Mouse (Mus musculus): ENCODE results near the gene Ccm2. TPM values are rescaled to one million over a fixed set of nuclear protein-coding genes. Genes with fewer than 3 reads are reported as not detected.

The Ccm2 gene
- polyA plus RNA-seq (2012; rRNA removed; ENCODE audit: low replicate concordance) = 30.7 and 35.2 TPM in 2 replicates

DNA sequence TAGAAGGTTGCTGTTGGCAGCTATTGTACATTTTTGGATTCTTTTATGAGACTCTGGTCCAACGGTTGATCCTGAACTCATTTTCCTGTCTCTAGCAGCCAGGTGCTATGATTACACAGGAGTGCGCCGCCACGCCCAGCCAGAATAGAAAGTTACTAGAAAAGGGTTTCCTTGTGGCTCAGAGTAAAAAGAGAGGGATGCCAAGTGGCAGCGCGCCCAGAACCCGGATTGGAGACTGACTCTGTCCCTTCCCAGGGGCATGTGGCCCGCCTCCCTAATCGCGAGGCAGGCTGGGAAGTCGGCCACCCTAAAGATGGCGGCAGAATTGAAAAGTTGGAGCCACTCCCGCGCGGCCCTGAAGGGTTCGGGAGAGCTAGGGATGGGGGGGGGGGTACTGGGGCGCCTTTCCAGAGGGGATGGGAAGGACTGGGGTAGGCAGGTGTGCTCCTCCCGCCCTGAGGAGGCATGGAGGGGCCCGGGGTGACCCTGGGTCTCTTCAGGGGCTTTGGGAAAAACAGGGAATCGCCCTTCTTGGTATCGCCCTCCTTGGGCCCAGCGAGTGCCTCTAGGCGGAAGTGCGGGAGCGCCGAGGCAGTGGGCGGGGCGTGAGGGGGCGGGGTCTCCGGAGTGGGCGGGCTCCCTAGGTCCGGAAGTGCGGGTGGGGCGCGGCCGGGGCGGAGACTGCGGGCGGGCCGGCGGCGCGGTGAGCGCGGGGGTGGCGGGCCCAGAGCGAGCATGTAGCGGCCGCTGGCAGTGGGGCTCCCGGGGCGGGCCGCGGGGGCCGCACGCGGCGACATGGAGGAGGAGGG lies at the start of gene Ccm2:
Gene Ccm2 (plus strand): TSS at position 683 of the 809 bp plus-strand sequence.

DNA sequence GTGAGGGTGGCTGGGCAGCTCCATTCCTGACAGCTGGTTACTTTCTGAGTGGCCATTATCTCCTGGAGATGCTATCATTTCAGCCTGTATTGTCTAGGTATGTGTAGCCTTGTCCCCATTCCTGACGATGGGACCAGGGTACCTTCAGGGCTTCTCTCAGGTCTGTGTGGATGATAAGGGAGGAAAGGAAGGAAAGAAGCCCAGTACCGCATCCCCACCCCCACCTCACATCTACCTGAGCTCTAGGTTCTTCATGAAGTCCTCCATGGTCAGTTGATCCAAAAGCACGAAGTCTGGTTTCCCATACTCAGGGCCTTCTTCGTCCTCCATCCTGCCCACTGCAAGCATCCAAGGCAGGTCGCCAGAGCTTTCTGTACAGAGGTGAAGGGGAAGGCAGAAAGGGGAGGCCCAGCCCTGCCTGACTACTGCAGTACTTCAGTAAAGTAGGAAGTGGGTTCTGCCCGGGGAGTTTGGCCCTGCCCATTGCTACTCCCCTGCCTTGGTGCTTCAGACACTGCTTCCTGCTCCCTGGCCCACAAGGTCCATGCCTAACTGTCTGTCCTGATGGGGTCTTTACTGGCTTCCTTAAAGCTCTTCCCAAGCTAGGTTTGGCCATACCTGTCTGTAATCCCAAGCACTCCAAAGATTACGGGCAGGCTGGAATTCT lies 26.0 kb upstream of the Ccm2 start, which contains the start of gene Myo1g:
Gene Myo1g (minus strand): TSS at position 459 of the 667 bp plus-strand sequence.

DNA sequence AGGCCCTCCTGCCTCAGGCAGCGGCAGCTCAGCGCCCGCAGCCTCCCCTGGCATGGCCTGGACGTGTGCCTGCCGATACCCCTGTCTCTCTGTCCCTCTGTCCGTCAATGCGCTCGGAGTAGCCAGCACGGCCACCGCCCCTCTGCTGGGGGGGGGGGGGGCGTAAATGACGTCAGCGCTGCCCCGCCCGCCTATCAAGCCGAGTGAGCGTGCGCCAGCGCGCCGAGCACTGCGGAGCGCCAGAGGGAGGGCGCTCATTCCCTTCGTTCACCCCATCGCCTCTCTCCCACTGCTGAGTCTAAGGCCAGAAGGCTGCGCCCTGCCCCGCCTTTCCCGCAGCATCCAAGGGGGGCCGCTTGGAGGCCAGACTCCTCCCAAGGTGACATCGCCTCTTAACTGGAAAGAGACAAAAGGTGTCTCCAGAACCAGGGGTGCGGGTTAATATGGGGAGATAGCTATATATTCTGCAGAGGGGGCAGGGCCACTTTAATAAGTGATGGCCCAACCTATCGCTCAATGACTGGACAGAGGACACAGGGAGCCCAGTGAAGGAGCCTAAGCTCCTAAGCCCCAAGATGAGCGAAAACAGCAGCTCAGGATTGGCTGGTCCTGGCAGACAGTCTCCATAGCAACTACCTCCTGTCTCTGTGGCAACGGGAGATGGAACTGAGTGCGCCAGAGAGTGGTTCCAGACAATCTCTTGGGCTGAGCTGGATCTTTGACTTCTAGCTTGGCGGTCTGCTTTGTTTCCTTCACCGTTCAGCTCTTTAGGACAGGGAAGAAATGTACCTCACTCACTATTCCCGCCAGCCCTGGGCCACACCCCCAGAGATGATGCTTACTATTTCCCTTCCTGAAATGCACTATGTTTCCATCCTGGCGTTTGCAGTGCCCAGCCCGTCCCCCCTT lies 59.1 kb downstream of the Ccm2 start, which contains the start of gene Nacad:
Gene Nacad (minus strand): TSS at position 563 of the 909 bp plus-strand sequence.

DNA sequence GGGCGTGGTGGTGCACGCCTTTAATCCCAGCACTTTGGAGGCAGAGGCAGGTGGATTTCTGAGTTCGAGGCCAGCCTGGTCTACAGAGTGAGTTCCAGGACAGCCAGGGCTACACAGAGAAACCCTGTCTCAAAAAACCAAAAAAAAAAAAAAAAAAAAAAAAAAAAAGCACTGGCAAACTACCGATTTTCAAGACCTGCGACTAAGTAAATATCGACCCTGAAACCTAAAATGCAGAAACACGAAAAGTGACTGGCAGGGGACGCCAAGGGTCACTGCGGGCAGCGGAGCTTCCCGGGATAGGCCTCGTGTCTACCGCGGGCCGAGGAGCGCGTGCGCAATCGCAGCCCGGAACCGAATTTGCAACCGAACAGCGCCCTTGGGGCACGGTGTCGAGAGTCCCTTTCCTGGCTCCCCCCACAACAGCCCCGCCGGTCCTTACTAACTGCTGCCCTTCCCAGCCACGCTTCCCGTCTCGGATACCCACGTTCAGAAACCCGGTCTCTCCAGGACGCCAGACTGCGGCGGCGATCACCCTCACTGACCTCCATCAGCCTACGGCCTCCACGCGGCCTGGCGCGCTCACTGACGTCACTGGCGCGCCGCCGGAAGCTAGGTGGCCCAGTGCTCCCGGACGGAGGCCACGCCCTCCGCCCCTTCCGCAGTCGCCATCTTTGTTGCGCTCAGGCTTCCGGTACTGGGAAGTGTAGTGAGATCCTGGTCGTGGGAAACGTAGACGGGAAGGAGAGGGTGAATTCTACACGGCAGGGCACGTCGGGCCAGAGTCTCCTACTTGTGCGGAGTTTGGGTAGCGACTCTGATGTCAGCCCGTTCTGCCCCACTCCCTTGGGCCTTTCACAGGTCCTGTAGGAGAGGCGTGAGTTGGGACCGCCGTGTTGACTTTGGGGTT lies 79.0 kb downstream of the Ccm2 start, which contains the start of gene Tbrg4:
Gene Tbrg4 (minus strand): TSS at position 590 of the 910 bp plus-strand sequence.

DNA sequence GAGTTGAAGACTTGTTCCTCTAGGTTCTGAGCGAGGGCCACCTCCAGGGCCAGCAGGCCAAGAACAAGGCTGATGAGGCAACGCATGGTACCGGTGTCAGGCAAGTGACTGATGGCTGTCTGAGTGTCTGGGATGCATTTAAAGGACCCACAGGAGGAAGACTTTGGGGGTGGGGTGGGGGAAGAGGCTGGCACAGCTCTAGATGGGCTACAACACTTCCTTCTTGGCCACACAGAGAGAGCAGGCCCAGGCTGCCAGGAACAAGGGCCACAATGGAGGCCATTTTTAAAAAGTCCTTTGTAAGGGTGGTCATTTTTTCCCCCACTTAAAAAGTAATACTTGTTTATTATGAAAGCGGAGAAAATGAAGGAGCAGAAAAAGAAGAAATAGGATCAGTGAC lies 91.8 kb downstream of the Ccm2 start, which contains the start of gene Wap:
Gene Wap (minus strand): TSS at position 101 of the 400 bp plus-strand sequence.

Other genes with a start within 250 kb of the Ccm2 start
- 79.2 and 81.2 TPM in 2 replicates for gene Zmiz2, start 157.8 kb upstream of the Ccm2 start, polyA plus RNA-seq (2012; rRNA removed; ENCODE audit: low replicate concordance)
- 136 and 198 TPM in 2 replicates for gene Ppia, start 131.4 kb upstream of the Ccm2 start, polyA plus RNA-seq (2012; rRNA removed; ENCODE audit: low replicate concordance)
- gene H2afv, start 102.4 kb upstream of the Ccm2 start, polyA plus RNA-seq (2012; rRNA removed; ENCODE audit: low replicate concordance) = 42.7 and 78.6 TPM in 2 replicates
- gene Purb, start 71.0 kb upstream of the Ccm2 start, polyA plus RNA-seq (2012; rRNA removed; ENCODE audit: low replicate concordance) = 4.2 and 6.5 TPM in 2 replicates
- 6.1 and 10.4 TPM in 2 replicates for gene Myo1g, start 25.9 kb upstream of the Ccm2 start, polyA plus RNA-seq (2012; rRNA removed; ENCODE audit: low replicate concordance)
- gene Nacad, start 59.2 kb downstream of the Ccm2 start, polyA plus RNA-seq (2012; rRNA removed; ENCODE audit: low replicate concordance) = 2.8 and 3.3 TPM in 2 replicates
- gene Tbrg4, start 79.2 kb downstream of the Ccm2 start, polyA plus RNA-seq (2012; rRNA removed; ENCODE audit: low replicate concordance) = 115 and 127 TPM in 2 replicates
- not detected in 2 replicates for gene Wap, start 91.8 kb downstream of the Ccm2 start, polyA plus RNA-seq (2012; rRNA removed; ENCODE audit: low replicate concordance)
- 3.1 and 5.3 TPM in 2 replicates for gene Ramp3, start 111.6 kb downstream of the Ccm2 start, polyA plus RNA-seq (2012; rRNA removed; ENCODE audit: low replicate concordance)